Mouse (Mus musculus) 3134 (cell line): ENCODE measurements around the gene Ldhal6b.
"Not testable (repeated sequence)": the region's sequence is repeated elsewhere in the genome, so short reads cannot be mapped to it uniquely, and the experiment has no call there.

ENCODE experiments used
- DNase-seq: peaks from one replicate; pipeline ENCODE4 v3.0.0-alpha.2; 2011; ENCODE audit warnings: low spot score; ENCODE audit not compliant: insufficient read length; ENCODE audit errors: extremely low read depth

The Ldhal6b gene

DNA sequence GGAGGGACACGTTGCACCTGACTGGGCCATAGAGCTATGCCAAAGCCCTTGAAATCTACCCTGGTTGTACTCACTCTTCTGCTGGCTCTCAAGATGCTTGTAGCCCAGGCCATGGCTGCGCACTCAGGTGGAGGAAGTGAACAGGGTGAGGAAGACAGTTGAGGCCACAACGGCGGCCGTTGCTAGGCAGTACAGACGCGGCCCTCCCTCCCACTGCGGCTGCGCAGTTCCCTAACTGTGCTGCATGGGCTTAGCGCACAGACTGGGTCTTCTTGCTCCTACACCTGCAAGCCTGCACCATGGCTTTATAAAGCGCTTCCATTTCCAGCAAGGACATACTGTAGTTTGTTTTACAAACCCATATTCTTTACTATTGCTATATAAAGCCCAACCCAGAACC is at the start of gene Ldhal6b:
Ldhal6b (minus strand) TSS at position 223 of the 400 bp plus-strand sequence.
- DNase-seq = no peak

DNA sequence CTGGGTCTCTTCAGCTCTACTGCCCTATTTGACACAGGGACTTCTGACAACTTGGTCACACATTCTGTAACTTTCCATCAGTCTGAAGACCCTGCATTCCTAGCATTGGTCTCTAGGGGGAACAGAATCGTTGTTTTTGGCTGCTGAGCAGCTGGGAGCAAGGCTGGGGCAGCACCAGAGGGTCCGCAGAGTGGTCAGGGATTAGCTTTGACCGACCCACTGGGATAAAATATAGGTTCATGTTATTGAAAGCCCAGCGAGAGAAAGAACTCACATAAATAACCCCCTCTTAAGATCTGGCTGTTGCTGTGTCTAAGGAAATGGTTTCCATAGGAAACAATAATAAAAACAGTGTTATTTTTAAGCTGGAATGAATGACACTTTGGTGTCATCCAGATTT is 48.6 kb upstream of the Ldhal6b start:
- no peak for DNase-seq

DNA sequence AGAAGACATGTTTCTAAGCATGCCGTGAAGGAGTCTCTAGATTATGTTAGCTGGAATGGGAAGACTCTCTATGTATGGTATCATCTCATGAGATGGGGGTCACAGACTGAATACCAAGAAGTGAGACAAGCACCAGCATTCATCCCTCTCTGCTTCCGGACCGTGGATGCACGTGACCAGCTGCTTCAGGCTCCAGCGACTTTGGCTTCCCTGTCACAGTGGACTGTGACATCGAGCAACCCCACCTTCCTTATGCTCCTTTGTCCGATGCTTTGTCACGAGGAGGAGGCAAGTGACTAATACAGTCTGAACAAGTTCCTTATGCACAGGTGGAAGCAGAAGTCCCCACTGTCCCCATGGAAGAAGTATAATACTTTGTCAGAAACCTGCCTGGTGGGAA is 48.2 kb upstream of the Ldhal6b start:
- DNase-seq = no peak

DNA sequence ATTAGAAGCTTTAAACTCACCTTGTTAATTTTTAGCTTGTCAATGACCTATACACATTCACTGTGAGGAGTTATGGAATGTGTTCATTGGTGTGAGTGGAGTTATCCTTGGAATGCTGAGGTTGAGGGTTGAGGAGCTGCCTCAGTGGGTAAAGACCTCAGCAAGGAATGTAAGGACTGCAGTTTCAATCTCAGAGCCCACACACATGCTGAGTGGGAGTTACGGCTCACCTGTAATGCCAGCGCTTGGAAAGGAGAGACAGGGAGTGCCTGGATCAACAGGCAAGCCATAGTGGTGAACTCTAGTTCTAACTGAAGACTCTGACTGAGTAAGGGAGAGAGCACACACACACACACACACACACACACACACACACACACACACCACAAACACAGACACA is 45.3 kb upstream of the Ldhal6b start:
- no peak for DNase-seq

DNA sequence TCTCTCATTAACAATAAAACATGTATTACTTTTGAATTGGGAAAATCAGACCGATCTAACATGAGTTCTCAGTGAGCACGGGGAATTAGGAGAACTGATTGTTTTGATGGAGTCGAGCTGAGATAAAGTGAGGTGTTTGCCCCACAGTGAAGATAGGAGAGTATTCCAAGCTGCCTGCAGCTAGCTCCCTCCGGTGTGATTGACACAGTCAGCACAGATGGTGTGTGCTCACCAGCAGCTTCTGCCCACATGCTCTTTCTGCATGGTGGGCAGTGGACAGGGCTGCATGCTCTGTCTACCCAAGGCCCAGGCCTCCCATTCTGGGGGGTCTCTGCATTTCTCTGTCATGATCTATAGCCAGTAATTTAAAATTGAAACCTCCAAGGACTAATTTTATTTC is 35.1 kb upstream of the Ldhal6b start:
- no peak for DNase-seq

DNA sequence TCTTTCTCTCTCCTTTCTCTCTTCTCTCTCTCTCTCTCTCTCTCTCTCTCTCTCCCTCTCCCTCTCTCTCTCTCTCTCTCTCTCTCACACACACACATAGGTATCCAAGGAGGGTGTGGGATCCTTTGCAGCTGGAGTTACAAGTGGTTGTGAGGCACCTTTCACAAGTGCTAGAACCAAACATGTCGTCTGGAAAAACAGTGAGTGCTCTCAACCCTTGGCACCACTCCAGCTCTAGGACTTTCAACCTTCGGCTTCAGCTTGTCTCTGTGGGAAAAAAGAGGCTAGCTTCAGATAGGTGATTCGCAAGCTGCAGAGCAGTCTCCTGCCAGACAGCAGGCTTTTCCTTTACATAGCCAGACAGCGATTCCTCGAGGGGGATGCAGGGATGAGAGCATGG is 25.2 kb upstream of the Ldhal6b start:
- DNase-seq = no peak

DNA sequence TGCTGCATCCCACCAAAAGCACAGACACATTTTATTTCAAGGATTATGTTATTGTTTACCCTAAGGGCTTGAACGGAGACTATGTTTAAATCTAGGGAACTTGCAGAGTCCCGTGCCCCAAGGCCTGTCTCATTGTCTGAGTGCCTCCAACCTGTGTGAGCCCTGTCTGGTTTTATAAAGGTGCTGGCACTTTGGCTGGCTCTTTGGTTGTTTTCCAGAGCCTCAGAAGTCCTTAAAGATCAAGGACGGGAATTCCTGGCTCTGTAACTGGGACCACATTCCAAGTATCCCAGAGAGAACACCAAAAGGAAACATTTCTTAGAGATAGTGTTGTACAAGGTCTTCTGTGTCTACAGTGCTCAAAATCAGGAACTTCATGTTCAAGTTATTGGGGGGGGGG is 24.7 kb upstream of the Ldhal6b start:
- DNase-seq = no peak

DNA sequence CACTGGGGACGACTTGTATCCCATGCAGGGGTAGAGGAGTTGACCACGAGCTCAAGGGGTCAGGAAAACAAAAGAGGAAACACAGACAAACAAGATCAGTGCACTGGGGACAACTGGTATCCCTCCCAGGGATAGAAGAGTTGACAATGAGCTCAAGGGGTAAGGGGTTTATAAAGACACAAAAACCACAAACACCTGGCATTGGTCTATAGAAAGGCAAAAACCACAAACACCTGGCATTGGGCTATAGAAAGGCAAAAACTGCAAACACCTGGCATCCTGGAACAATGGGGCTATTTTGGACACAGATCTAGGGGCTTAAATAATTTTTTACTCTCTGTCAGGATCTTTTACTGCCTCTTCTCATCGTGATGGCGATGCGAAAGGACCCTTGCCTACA is 23.8 kb upstream of the Ldhal6b start:
- DNase-seq = not testable (repeated sequence)

DNA sequence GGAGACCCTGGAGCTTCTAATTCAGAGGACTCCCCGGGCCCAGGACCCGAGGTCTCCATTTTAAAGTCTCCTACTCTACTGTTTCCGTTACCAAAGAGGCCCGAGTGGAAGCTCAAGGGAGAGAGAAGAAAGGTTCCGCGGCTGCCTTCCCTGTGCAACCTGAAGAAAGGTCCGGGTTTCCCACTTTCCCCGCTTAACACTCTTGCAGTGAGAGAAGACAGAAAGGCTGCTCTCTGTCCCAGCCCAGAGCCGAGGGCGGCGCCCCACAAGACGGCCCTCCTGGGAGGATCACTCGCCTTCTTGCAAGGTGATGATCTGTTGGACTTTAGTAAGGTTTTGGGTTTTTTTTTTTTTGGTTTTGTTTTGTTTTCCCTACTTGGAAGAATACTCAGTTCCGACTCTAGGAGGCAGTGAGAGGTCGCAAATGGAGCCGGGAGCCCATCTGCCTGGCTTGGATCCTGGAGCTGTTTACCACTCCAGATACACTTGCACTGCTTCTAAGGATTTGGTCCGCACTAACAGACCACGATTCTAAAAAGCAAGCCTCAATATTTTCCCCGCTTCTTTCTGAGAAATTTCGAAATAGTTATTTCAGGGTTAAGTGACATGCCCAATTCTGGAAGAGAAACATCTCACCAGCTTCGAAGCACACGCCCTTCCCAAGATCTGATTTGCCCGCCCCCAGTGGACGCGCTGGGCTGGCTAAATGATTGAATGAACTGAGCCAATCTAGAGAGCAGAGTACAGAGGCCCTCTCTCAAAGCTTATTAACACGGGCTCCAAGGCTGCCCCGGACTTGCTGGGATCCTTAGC is 21.8 kb upstream of the Ldhal6b start, which contains the start of gene Tmem242:
Tmem242 (minus strand) TSS at position 101 of the 813 bp plus-strand sequence.
- DNase-seq = peak; percentile 87

DNA sequence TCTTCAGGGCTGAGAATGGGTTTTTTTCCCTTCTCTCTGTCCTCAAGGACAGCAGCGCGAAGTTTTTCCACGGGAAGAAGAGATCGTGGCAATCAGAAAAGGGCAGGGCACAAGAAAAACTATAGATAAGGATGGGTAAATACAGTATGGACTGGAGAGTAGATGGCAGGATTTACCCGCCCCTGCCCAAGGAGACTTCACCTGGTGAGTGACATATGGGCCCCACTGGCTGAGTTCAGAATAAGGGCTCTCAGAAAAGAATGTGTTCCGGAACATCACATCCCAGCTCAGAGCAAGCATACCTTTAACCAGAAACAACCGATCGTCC is 21.2 kb upstream of the Ldhal6b start:
- no peak for DNase-seq

DNA sequence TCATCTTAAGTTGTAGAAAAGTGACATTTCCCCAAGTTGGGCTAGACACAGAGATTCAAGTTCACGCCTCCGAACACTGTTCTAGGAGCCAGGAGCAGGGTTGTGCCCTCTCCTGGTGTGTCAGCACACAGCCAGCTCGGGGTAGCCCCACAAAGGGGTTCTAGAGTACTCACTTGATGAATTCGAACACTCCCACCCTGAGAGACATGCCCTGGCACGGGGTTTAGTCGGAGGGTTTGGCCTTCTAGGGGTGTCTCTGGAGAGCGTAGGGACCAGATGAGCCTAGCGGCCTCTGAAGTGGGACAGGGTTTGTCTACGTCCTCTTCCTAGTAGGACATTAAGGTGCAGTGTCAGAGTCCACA is 11.2 kb upstream of the Ldhal6b start:
- no peak for DNase-seq

DNA sequence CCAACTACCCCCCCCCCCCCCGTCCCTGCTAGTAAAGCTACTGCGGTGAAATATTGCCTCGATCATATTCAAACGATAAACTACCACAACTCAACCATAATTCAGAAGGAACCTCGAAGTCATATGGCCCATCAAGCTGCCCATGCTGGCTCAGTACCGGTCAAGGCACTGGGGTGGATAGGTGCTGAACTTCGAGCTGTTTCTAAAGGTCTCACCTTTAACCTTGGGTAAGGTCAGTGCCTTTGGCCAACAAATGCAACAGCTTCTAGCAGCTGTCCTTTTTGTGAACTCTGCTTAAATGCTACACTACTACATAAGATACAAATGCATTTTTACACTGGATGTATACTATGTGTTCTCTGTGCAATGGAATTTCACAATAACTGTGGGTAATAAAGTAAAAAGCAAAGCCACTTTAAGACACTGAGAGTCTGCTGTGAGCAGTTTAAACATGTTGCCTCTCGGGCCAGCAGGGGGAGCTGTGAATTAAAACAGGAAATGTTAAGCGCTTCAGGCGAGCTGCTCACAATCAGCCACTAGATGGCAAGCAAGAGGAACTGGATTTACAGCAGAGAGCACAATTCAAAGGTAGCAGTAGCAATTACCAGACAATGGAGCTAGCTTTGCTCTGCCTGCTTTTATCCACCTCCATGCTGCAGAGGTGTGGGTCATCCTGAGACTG is 10.7 kb upstream of the Ldhal6b start:
- peak; percentile 51 for DNase-seq

DNA sequence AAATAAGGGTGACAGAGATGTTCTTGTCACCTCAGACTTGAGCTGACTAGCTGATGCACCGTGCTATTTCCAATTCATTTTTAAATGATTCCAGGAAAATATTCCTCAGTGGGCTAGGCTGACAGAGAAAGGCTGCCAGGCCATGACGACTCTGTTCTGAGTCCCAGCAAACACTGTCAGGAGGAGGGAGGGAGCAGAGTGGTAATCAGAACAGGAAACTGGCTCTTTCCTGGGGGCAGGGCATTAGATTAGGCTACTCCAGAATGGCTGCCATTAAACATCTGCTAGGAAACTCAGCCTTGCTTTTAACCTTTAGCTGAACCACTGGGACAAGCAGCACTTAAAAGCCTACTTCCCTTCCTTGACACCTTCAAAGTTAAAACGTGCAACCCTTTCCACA is 6.6 kb upstream of the Ldhal6b start:
- DNase-seq = no peak

DNA sequence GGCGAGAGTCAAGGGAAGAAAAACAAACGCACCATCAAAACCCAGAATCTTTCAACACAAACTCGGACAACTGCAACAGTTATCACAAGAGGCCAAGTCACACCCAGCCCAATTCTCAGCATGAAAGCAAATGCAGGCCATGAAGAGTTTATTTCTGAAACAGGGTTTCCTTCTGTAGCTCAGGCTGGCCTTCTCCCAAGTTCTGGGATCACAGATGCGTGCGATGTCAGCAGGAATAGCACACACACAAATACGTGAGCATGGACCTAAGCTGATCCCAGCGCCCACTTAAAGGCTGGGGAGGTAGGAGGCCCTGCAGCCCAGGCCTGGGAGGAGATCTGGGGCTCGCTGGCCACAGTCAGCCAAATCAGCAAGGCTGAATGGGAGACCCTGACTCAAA is 5.6 kb upstream of the Ldhal6b start:
- DNase-seq = no peak

DNA sequence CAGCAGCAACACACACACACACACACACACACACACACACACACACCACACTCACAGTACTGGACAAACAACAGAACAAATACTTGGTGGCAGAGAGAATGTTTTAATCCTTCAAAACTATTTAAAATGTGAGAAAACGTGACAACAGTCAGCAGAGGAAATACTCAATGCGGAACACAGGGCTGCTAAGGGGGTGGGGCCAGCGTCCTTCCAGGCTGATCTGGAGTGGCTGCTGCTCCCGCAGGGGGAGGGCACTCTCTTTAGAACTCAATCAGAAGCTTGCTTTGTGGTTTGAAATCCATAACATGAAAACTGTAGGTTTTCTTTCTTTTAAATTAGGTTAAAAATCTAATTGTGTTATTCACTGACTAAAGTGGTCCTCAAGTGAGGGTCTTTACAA is 3.3 kb upstream of the Ldhal6b start:
- no peak for DNase-seq

DNA sequence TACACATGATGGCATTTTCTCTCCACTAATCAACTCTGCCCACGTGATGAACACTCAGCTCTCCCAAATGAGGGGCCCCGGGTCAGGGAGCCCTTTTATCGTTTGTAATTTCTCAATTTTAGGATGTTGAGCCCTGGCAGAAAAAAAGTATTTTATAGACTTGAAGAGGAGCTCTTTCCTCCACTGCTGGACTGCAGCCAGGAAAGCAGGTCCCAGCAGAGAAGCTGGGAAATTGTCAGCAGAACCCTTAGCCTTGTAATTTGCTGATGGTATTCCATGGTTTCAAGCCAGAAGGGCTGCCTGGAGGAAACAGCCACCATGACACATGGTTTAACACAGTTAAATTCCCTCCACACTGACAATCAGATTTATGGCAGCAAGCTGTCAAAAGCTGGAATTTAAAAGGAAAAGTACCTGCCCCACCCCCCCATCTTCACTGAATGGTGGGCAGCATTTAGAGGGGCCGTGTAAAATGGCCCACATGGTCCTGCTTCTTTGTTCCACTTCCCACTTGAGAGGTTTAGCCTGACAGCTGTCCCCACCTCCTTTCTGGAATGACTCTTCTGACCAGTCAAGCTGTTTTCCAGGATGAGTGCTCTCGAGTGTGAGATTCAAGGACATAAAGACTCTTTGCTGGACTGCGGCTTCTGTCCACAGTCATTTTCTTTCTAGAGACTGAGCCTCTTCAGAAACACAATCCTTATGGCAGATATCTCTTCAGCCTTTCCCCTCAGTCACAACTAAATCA is 1.4 kb upstream of the Ldhal6b start:
- DNase-seq = no peak

DNA sequence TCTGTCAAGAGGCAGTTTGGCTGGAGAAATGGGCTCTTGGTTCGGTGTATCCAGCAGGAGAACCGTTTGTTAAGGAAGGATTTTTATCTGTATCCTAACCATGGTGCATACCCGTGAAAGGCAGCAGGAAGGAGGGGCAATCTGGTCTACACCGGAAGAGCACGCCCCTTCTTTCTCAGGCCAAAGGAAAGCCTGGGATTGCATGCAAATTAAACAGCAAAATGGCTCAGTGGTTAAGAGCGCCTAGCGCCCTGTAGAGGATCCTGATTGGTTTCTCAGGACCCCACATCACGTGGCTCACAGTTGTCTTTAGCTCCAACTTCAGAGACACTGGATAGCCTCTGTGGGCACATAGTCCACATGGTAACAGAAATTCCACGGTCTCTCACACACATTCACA is 489 bp upstream of the Ldhal6b start:
- no peak for DNase-seq

DNA sequence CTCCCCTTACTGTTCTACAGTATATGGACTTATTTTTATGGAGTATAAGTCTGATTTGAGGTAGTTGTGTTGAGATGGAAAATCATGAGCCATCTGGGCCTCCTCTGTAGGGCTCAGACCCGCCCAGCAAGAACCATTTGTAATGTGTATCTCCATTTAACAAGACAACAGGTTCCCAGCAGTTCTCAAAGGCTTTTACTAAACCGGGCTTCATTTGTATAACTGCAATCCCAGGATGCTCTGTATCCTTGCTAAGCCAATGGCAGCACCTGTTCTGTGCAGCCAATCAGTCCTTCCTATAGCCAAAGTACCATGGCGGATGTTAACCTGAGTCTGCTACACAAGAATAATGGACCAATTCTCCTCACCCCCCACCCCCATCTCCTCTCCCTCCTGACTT is 2.0 kb downstream of the Ldhal6b start:
- no peak for DNase-seq

DNA sequence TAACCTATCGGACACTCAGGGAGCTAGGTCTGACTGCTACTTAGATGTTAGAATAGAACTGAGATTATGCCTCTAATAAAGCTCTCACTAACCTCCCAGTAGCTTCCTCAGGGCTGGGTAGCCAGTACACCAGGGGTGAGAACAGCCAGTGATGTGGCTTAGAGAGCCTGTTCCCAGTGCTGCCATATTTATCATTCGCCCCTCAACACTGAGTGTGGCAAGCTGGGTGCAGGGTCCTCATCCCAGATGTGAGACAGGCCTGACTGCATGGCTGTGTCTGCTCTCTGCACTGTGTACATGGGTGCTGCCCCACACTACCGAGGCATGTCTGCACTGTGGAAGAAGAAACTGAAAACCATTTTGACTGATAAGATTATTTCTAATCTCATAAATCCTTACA is 4.5 kb downstream of the Ldhal6b start:
- no peak for DNase-seq

DNA sequence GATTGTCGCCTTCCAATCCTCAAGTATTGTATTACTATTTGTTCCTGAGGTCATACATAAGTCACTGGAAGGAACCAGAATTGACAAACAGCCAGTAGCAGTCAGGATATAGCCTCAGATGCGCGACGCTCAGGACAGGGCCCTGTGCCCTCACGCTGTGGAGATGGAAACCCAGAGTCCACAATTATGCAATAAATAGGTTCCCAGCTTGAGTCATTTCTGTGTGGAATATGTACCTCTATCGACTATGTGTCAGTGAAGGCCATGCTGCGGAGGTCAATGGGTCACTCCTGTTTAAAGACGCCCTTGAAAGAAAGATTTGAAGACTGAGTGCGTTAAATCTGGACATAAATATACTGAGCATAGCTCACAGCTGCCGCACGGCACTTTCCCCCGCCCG is 5.2 kb downstream of the Ldhal6b start:
- no peak for DNase-seq

DNA sequence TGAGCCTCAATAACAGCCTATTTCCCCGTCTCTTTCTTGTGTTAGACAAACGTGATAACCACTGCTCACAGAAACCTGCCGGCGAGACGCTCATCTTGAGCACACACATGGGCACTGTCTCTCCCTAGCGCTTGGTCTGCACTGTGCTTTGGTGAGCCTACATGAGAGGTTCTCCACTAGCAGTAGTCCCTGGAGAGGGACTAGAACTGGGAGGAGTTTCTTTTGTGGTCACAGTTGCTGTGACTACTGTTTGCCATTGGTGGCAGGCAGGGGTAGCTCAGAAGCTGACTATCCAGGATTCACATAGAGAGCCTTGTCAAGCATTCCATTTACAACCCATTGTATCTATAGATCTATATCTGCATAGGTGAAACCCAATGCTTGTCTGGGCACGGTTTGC is 5.8 kb downstream of the Ldhal6b start:
- DNase-seq = no peak

DNA sequence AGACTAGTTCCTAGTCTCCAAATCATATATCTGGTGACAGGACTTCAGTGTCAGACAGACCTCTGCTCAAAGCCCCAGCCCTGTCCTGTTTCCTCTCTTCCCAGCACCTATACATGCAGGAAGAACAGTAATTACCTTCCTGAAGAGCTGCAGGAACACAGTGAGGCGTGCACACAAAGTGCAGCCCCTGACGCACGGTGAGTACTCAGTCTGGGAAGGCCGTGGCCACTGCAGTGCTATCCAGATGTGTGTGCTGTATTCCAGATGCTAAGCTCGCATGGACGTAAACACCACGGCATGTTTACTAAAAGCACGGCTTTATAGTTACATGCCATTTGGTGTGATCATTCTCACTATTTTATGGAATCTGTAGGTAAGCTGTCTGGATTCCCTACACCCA is 6.3 kb downstream of the Ldhal6b start:
- DNase-seq = no peak
